Mouse (Mus musculus): Measurements from ENCODE around the gene Ndufa8. TPM values are rescaled to one million over a fixed set of nuclear protein-coding genes. Genes with fewer than 3 reads are reported as not detected.
A peak's percentile ranks its signal among the peaks of the same experiment; 100 is the strongest.

The Ndufa8 gene
- polyA plus RNA-seq, 1 experiment from 2014 or later: 198 TPM

DNA sequence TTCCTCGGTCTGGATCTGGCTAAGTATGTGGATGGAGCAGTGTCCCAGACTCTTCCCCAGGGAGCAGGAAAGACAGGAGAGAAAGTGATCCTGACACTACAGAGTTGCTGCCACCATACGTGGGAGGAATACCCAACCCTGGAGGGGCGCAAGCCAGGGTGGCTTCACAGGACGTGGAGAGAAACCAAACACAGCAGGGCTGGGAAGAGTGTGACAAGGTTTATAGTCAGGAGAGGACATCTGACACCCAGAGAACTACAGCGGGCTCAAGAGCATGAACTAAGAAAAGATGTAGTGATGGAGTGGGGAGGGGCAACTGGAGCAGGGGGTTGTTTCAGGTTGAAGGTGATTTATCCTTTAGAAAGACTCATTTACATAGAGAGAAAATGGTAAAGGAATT lies 12.2 kb upstream of the Ndufa8 start:
- Histone ChIP-seq H3K36me3 (ENCODE audit: control insufficient read depth, insufficient read depth, low read length) (no peaks in the 10 kb centered on the region), H3K27me3 (ENCODE audit: control insufficient read depth, insufficient read depth, low read length) (no peaks in the 10 kb centered on the region), H3K4me1 (replicated peaks; ENCODE audit: control insufficient read depth, insufficient read depth, low read length) (no peaks in the 10 kb centered on the region), H3K4me3 (ENCODE audit: low read depth, low read length) (no peak overlapping the region), H3K27ac (ENCODE audit: low read depth, low read length) (no peak overlapping the region), H3K9ac (ENCODE audit: low read depth, low read length) (no peak overlapping the region), H3K9me3 (ENCODE audit: control insufficient read depth, low read length) (no peaks in the 10 kb centered on the region), H3K4me2 (replicated peaks; ENCODE audit: low read depth, low read length) (no peak overlapping the region)
- ATAC-seq (ENCODE audit: low FRiP score) (no peak), DNase-seq (ENCODE audit: low spot score) (no peak)
- 62% methylated on average over 5 of the region's 5 CpGs for WGBS

- H3K4me3 ChIP-seq (ENCODE audit: low read depth, low read length): no peak overlapping the region
- no peaks in the 10 kb centered on the region for H3K9me3 ChIP-seq (ENCODE audit: control insufficient read depth, low read length)
- no peaks in the 10 kb centered on the region for H3K36me3 ChIP-seq (ENCODE audit: control insufficient read depth, insufficient read depth, low read length)
- WGBS: 49% methylated on average over 3 of the region's 3 CpGs
- H3K9ac ChIP-seq (ENCODE audit: low read depth, low read length): no peak overlapping the region
- ATAC-seq (ENCODE audit: low FRiP score) (no peak), DNase-seq (ENCODE audit: low spot score) (no peak)
- no peak overlapping the region for H3K27ac ChIP-seq (ENCODE audit: low read depth, low read length)
- no peaks in the 10 kb centered on the region for H3K27me3 ChIP-seq (ENCODE audit: control insufficient read depth, insufficient read depth, low read length)
- H3K4me2 ChIP-seq (replicated peaks; ENCODE audit: low read depth, low read length): no peak overlapping the region
- no peaks in the 10 kb centered on the region for H3K4me1 ChIP-seq (replicated peaks; ENCODE audit: control insufficient read depth, insufficient read depth, low read length)
Measured at GRCm38 (mm10) chr2:36056248-36056647, 7.0 kb upstream of the Ndufa8 start.

GRCm38 (mm10) chr2:36053249-36053648 lies 4.0 kb upstream of the Ndufa8 start:
- no peak overlapping the region for H3K4me2 ChIP-seq (replicated peaks; ENCODE audit: low read depth, low read length)
- peaks cover 2% of the 10 kb centered on the region; the same call in 1 of the 2 replicates for H3K4me1 ChIP-seq (replicated peaks; ENCODE audit: control insufficient read depth, insufficient read depth, low read length)
- no peaks in the 10 kb centered on the region for H3K9me3 ChIP-seq (ENCODE audit: control insufficient read depth, low read length)
- WGBS: 82% methylated on average over 3 of the region's 3 CpGs
- no peaks in the 10 kb centered on the region for H3K27me3 ChIP-seq (ENCODE audit: control insufficient read depth, insufficient read depth, low read length)
- no peak overlapping the region for H3K27ac ChIP-seq (ENCODE audit: low read depth, low read length)
- no peak overlapping the region for H3K9ac ChIP-seq (ENCODE audit: low read depth, low read length)
- no peak overlapping the region for H3K4me3 ChIP-seq (ENCODE audit: low read depth, low read length)
- no peaks in the 10 kb centered on the region for H3K36me3 ChIP-seq (ENCODE audit: control insufficient read depth, insufficient read depth, low read length)
- ATAC-seq (ENCODE audit: low FRiP score): no peak
- DNase-seq (ENCODE audit: low spot score): no peak

DNA sequence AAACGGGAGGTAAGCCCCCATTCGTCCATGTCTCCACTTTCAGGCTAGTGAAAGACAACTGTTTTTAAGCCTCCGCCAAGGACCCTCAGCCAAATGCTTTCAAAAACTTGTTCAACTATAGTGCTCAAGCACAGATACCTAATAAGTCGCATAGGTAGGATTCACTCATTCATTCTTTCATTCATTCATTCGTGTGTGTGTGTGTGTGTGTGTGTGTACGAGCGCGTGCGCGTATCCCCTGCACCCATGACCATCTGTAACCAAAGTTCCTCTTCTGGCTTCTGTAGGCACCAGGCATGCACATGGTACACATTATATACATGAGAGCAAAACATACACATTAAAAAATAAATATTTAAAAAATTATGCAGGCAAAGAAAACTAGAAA lies 355 bp upstream of the Ndufa8 start:
- Histone ChIP-seq H3K27ac (ENCODE audit: low read depth, low read length) (no peak overlapping the region), H3K4me2 (replicated peaks; ENCODE audit: low read depth, low read length) (peak overlapping the region; percentile 25; the same call in 1 of the 2 replicates), H3K9me3 (ENCODE audit: control insufficient read depth, low read length) (no peaks in the 10 kb centered on the region), H3K36me3 (ENCODE audit: control insufficient read depth, insufficient read depth, low read length) (no peaks in the 10 kb centered on the region), H3K4me3 (ENCODE audit: low read depth, low read length) (peak overlapping the region; percentile 61), H3K9ac (ENCODE audit: low read depth, low read length) (no peak overlapping the region), H3K27me3 (ENCODE audit: control insufficient read depth, insufficient read depth, low read length) (no peaks in the 10 kb centered on the region), H3K4me1 (replicated peaks; ENCODE audit: control insufficient read depth, insufficient read depth, low read length) (peaks cover 4% of the 10 kb centered on the region; the same call in 1 of the 2 replicates)
- 43% methylated on average over 10 of the region's 10 CpGs for WGBS
- ATAC-seq (ENCODE audit: low FRiP score) (peak; percentile 67), DNase-seq (ENCODE audit: low spot score) (no peak)

DNA sequence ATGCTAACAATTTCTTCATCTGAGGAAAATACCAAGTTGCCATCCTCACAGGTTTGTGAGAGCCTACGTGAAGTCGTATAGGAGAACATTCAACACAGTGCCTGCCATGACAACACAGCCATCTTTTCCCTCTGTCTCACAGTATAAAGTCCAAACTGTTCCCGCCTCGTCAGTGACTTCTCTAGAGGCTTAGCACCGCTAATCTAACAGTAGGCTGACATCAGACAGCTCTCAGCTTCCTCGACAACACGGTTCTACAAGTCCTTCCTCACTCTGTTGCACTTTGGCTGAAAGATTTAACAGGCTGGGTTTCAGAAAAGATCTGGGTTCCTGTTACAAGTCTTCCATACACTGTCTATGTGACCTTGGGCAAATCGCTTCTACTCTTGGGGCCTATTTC lies 1.0 kb downstream of the Ndufa8 start:
- Histone ChIP-seq H3K4me1 (replicated peaks; ENCODE audit: control insufficient read depth, insufficient read depth, low read length) (peaks cover 4% of the 10 kb centered on the region; the same call in 1 of the 2 replicates), H3K27ac (ENCODE audit: low read depth, low read length) (no peak overlapping the region), H3K27me3 (ENCODE audit: control insufficient read depth, insufficient read depth, low read length) (no peaks in the 10 kb centered on the region), H3K4me3 (ENCODE audit: low read depth, low read length) (peak overlapping the region; percentile 61), H3K9me3 (ENCODE audit: control insufficient read depth, low read length) (no peaks in the 10 kb centered on the region), H3K4me2 (replicated peaks; ENCODE audit: low read depth, low read length) (peak overlapping the region; percentile 65), H3K36me3 (ENCODE audit: control insufficient read depth, insufficient read depth, low read length) (no peaks in the 10 kb centered on the region), H3K9ac (ENCODE audit: low read depth, low read length) (no peak overlapping the region; the same call in 1 of the 2 replicates)
- WGBS: 79% methylated on average over 8 of the region's 8 CpGs
- ATAC-seq (ENCODE audit: low FRiP score): no peak
- no peak for DNase-seq (ENCODE audit: low spot score)

GRCm38 (mm10) chr2:36040872-36041271 lies 8.3 kb downstream of the Ndufa8 start:
- Histone ChIP-seq H3K4me1 (replicated peaks; ENCODE audit: control insufficient read depth, insufficient read depth, low read length) (no peaks in the 10 kb centered on the region), H3K9me3 (ENCODE audit: control insufficient read depth, low read length) (no peaks in the 10 kb centered on the region), H3K36me3 (ENCODE audit: control insufficient read depth, insufficient read depth, low read length) (no peaks in the 10 kb centered on the region), H3K4me2 (replicated peaks; ENCODE audit: low read depth, low read length) (no peak overlapping the region), H3K27me3 (ENCODE audit: control insufficient read depth, insufficient read depth, low read length) (no peaks in the 10 kb centered on the region), H3K27ac (ENCODE audit: low read depth, low read length) (no peak overlapping the region), H3K9ac (ENCODE audit: low read depth, low read length) (no peak overlapping the region), H3K4me3 (ENCODE audit: low read depth, low read length) (no peak overlapping the region)
- DNase-seq (ENCODE audit: low spot score) (no peak), ATAC-seq (ENCODE audit: low FRiP score) (no peak)
- WGBS: 92% methylated on average over 1 of the region's 1 CpGs

DNA sequence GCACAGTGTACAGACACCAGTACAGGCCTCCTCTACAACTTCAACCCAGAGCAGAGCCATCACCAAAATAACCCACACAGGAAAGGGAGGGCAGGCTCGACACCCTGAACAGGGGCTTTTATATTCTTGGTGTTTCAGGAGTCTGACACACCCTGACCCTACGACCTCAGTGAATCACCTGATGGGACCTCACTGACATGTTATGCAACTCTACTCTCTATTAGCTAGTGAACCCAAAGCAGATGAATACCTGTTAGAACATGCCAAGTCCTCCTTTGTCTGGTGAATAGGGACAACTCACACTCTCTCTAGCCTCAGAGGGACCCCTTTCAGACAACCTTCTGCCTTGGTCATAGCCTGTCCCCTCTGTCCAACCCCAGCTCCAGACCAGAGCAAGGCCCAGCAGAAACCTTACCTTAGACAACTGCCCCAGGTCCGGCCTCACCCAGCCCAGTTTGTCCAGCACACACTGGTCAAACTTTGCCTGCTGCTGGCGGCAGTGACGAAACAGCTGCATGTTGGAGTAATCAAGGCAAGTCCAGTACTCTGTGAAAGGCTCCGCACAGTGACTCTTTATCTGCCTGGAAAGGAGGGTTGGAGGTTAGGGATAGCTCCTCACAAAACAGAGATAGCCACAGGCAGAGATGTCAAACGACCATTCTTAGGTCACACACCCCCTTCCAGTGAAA lies 9.8 kb downstream of the Ndufa8 start:
- Histone ChIP-seq H3K4me1 (replicated peaks; ENCODE audit: control insufficient read depth, insufficient read depth, low read length) (no peaks in the 10 kb centered on the region), H3K27ac (ENCODE audit: low read depth, low read length) (no peak overlapping the region), H3K27me3 (ENCODE audit: control insufficient read depth, insufficient read depth, low read length) (no peaks in the 10 kb centered on the region), H3K4me2 (replicated peaks; ENCODE audit: low read depth, low read length) (no peak overlapping the region), H3K36me3 (ENCODE audit: control insufficient read depth, insufficient read depth, low read length) (no peaks in the 10 kb centered on the region), H3K9ac (ENCODE audit: low read depth, low read length) (no peak overlapping the region), H3K4me3 (ENCODE audit: low read depth, low read length) (no peak overlapping the region), H3K9me3 (ENCODE audit: control insufficient read depth, low read length) (no peaks in the 10 kb centered on the region)
- WGBS: 80% methylated on average over 7 of the region's 7 CpGs
- ATAC-seq (ENCODE audit: low FRiP score) (no peak), DNase-seq (ENCODE audit: low spot score) (no peak)

GRCm38 (mm10) chr2:36035413-36036081 lies 13.7 kb downstream of the Ndufa8 start:
- H3K27me3 ChIP-seq (ENCODE audit: control insufficient read depth, insufficient read depth, low read length): no peaks in the 10 kb centered on the region
- DNase-seq (ENCODE audit: low spot score) (no peak), ATAC-seq (ENCODE audit: low FRiP score) (no peak)
- H3K36me3 ChIP-seq (ENCODE audit: control insufficient read depth, insufficient read depth, low read length): no peaks in the 10 kb centered on the region
- no peaks in the 10 kb centered on the region for H3K4me1 ChIP-seq (replicated peaks; ENCODE audit: control insufficient read depth, insufficient read depth, low read length)
- 77% methylated on average over 11 of the region's 11 CpGs for WGBS
- H3K4me3 ChIP-seq (ENCODE audit: low read depth, low read length): no peak overlapping the region
- no peak overlapping the region for H3K27ac ChIP-seq (ENCODE audit: low read depth, low read length)
- no peak overlapping the region for H3K4me2 ChIP-seq (replicated peaks; ENCODE audit: low read depth, low read length)
- no peaks in the 10 kb centered on the region for H3K9me3 ChIP-seq (ENCODE audit: control insufficient read depth, low read length)
- H3K9ac ChIP-seq (ENCODE audit: low read depth, low read length): no peak overlapping the region

DNA sequence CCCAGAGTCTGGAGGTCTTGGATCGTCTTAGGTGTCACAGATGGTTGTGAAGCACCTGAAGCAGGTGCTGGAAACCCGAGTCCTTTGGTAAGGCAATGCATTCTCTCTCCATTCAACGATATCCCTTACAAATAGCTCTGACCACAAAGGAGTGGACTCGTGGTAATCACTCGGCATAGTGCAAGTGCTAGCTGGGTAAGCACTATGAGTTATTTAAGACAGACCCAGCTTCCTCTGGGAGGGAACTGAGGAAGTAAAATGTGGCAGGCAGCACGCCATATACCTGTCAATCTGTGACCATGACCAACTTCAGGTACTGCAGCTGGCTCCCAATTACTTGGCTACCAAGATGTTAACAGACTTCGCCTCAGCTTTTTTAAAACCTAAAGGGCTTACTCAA lies 14.3 kb downstream of the Ndufa8 start:
- H3K9ac ChIP-seq (ENCODE audit: low read depth, low read length): no peak overlapping the region
- no peaks in the 10 kb centered on the region for H3K27me3 ChIP-seq (ENCODE audit: control insufficient read depth, insufficient read depth, low read length)
- no peaks in the 10 kb centered on the region for H3K4me1 ChIP-seq (replicated peaks; ENCODE audit: control insufficient read depth, insufficient read depth, low read length)
- 87% methylated on average over 7 of the region's 7 CpGs for WGBS
- DNase-seq (ENCODE audit: low spot score): no peak
- no peaks in the 10 kb centered on the region for H3K36me3 ChIP-seq (ENCODE audit: control insufficient read depth, insufficient read depth, low read length)
- H3K4me3 ChIP-seq (ENCODE audit: low read depth, low read length): no peak overlapping the region
- ATAC-seq (ENCODE audit: low FRiP score): no peak
- H3K4me2 ChIP-seq (replicated peaks; ENCODE audit: low read depth, low read length): no peak overlapping the region
- H3K9me3 ChIP-seq (ENCODE audit: control insufficient read depth, low read length): no peaks in the 10 kb centered on the region
- H3K27ac ChIP-seq (ENCODE audit: low read depth, low read length): no peak overlapping the region
